Mouse (Mus musculus): ENCODE results near the gene Frmd4a. TPM values are rescaled to one million over a fixed set of nuclear protein-coding genes. Genes with fewer than 3 reads are reported as not detected.

Frmd4a gene
- polyA plus RNA-seq, 1 experiment from 2014 or later, result 16.8 TPM

DNA sequence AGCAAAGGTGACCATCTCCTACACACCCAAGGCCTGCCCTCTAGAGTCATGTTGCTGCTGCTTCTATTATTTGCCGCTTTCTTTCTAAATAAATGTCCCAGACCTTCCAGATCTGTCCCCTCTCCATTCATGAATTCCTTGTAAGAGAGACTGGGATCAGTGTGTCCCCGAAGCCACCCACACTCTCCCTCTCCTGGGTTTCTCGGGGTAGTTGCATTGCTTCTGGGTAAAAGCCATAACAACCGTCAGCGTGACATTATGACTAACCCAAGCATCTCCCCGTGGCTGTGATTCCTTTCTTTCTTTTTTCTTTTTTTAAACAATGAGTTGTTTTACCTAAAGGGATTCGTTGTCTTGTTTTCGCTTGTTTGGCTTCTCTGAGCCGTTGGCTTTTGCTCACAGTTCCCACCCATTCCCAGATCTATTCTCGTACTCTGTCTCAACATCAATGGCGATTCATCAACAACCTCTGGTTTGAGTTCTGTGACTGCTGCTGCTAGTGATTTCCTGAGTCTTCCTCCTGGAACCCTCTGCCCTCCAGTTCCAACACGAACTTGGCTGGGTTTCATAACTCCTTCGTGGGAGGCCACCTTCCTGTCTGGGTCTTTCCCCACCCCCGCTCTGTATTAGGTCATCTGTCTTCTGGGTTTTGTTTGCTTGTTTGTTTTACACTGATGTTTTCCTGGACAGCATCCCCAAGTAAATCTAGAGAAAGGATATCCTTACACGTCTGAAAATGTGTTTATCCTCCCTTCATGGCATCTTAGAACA lies 483.9 kb downstream of the Frmd4a start:
- peak; percentile 46 for DNase-seq (ENCODE audit: low spot score)
- Histone ChIP-seq H3K36me3 (ENCODE audit: insufficient read depth, low read length) (no peaks in the 10 kb centered on the region), H3K9me3 (replicated peaks; ENCODE audit: low read length) (no peaks in the 10 kb centered on the region), H3K4me2 (ENCODE audit: low read length) (no peak overlapping the region), H3K27me3 (ENCODE audit: insufficient read depth, low read length) (no peaks in the 10 kb centered on the region), H3K9ac (ENCODE audit: low read depth, low read length) (no peak overlapping the region), H3K4me1 (replicated peaks; ENCODE audit: insufficient read depth, low read length) (peaks cover 11% of the 10 kb centered on the region; the same call in 1 of the 2 replicates), H3K4me3 (replicated peaks; ENCODE audit: low read depth, low read length) (no peak overlapping the region), H3K27ac (0 out of 2 replicates have a peak overlapping the region, but pooled peaks have one; percentile 31)
- ATAC-seq (replicated peaks; ENCODE audit: low FRiP score, low read depth), result no peak
- TF ChIP-seq CTCF (IDR thresholded peaks at IDR 0.05; ENCODE audit: low read depth), result no peak
- 52% methylated on average over 15 of the region's 15 CpGs for WGBS

- peaks cover 21% of the 10 kb centered on the region; the same call in 1 of the 2 replicates for H3K4me1 ChIP-seq (replicated peaks; ENCODE audit: insufficient read depth, low read length)
- 71% methylated on average over 10 of the region's 10 CpGs for WGBS
- no peaks in the 10 kb centered on the region for H3K27me3 ChIP-seq (ENCODE audit: insufficient read depth, low read length)
- DNase-seq (ENCODE audit: low spot score), result no peak
- no peak overlapping the region for H3K4me3 ChIP-seq (replicated peaks; ENCODE audit: low read depth, low read length)
- H3K4me2 ChIP-seq (ENCODE audit: low read length), result no peak overlapping the region
- H3K27ac ChIP-seq, result no peak overlapping the region
- H3K9ac ChIP-seq (ENCODE audit: low read depth, low read length), result no peak overlapping the region
- no peaks in the 10 kb centered on the region for H3K36me3 ChIP-seq (ENCODE audit: insufficient read depth, low read length)
- no peaks in the 10 kb centered on the region for H3K9me3 ChIP-seq (replicated peaks; ENCODE audit: low read length)
- ATAC-seq (replicated peaks; ENCODE audit: low FRiP score, low read depth), result no peak
- no peak for TF ChIP-seq CTCF (IDR thresholded peaks at IDR 0.05; ENCODE audit: low read depth)
Observed at GRCm38 (mm10) chr2:4504413-4504812, 486.9 kb downstream of the Frmd4a start.

DNA sequence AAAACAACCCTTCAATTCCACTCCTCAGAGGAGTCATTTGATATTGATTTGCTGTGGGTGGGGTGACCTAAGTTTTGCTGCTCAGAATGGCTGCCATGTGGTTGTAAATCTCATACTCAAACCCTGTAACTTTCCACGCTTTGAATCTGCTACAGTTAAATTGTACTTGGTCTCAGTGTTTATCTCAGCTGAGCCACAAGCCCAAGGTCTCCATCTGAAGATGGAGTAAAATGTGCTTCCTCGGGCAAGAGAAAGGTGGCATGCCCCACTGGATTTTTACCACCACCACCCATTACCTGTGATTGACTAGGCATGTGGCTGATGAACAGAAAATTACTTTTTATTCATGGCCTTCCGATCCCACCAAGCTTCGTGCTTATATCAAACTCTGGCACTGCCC lies 488.2 kb downstream of the Frmd4a start:
- ATAC-seq (replicated peaks; ENCODE audit: low FRiP score, low read depth) (no peak), DNase-seq (ENCODE audit: low spot score) (no peak)
- no peaks in the 10 kb centered on the region for H3K36me3 ChIP-seq (ENCODE audit: insufficient read depth, low read length)
- no peak overlapping the region for H3K9ac ChIP-seq (ENCODE audit: low read depth, low read length)
- TF ChIP-seq CTCF (IDR thresholded peaks at IDR 0.05; ENCODE audit: low read depth), result no peak
- no peaks in the 10 kb centered on the region for H3K9me3 ChIP-seq (replicated peaks; ENCODE audit: low read length)
- H3K4me2 ChIP-seq (ENCODE audit: low read length), result no peak overlapping the region
- H3K4me1 ChIP-seq (replicated peaks; ENCODE audit: insufficient read depth, low read length), result peaks cover 28% of the 10 kb centered on the region; the same call in 1 of the 2 replicates
- no peak overlapping the region for H3K4me3 ChIP-seq (replicated peaks; ENCODE audit: low read depth, low read length)
- WGBS, result 74% methylated on average over 4 of the region's 4 CpGs
- no peaks in the 10 kb centered on the region for H3K27me3 ChIP-seq (ENCODE audit: insufficient read depth, low read length)
- no peak overlapping the region for H3K27ac ChIP-seq

DNA sequence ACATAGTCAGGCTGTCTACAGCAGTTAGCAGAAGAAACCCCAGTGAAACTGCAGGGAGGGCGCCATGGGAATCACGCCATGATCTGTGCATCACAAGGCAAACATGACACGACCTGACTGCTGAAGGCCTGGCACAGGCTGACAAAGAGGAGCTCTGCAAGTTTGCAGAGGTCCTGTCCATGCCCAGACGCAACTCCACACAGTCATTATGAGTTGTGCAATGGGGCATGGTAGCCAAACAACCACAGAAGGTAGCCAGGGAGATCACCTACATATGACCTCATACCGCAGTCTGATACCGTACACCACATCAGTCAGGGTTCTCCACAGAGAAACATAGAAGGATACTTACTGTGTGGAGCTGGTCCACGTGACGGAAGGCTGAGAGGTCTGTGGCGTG lies 489.1 kb downstream of the Frmd4a start:
- 82% methylated on average over 9 of the region's 9 CpGs for WGBS
- Histone ChIP-seq H3K4me2 (ENCODE audit: low read length) (no peak overlapping the region), H3K4me1 (replicated peaks; ENCODE audit: insufficient read depth, low read length) (peaks cover 22% of the 10 kb centered on the region; the same call in 1 of the 2 replicates), H3K9ac (ENCODE audit: low read depth, low read length) (no peak overlapping the region), H3K4me3 (replicated peaks; ENCODE audit: low read depth, low read length) (no peak overlapping the region), H3K27me3 (ENCODE audit: insufficient read depth, low read length) (no peaks in the 10 kb centered on the region), H3K36me3 (ENCODE audit: insufficient read depth, low read length) (no peaks in the 10 kb centered on the region), H3K27ac (no peak overlapping the region), H3K9me3 (replicated peaks; ENCODE audit: low read length) (no peaks in the 10 kb centered on the region)
- TF ChIP-seq CTCF (IDR thresholded peaks at IDR 0.05; ENCODE audit: low read depth), result no peak
- DNase-seq (ENCODE audit: low spot score), result no peak
- no peak for ATAC-seq (replicated peaks; ENCODE audit: low FRiP score, low read depth)

- no peaks in the 10 kb centered on the region for H3K36me3 ChIP-seq (ENCODE audit: insufficient read depth, low read length)
- DNase-seq (ENCODE audit: low spot score) (no peak), ATAC-seq (replicated peaks; ENCODE audit: low FRiP score, low read depth) (no peak)
- peaks cover 20% of the 10 kb centered on the region; the same call in 1 of the 2 replicates for H3K4me1 ChIP-seq (replicated peaks; ENCODE audit: insufficient read depth, low read length)
- no peaks in the 10 kb centered on the region for H3K27me3 ChIP-seq (ENCODE audit: insufficient read depth, low read length)
- WGBS, result 84% methylated on average over 13 of the region's 13 CpGs
- H3K9me3 ChIP-seq (replicated peaks; ENCODE audit: low read length), result no peaks in the 10 kb centered on the region
- no peak overlapping the region for H3K4me2 ChIP-seq (ENCODE audit: low read length)
- H3K9ac ChIP-seq (ENCODE audit: low read depth, low read length), result no peak overlapping the region
- H3K27ac ChIP-seq, result no peak overlapping the region
- TF ChIP-seq CTCF (IDR thresholded peaks at IDR 0.05; ENCODE audit: low read depth), result no peak
- no peak overlapping the region for H3K4me3 ChIP-seq (replicated peaks; ENCODE audit: low read depth, low read length)
Observed at GRCm38 (mm10) chr2:4507887-4508615, 490.5 kb downstream of the Frmd4a start.

- ATAC-seq (replicated peaks; ENCODE audit: low FRiP score, low read depth) (no peak), DNase-seq (ENCODE audit: low spot score) (no peak)
- Histone ChIP-seq H3K9ac (ENCODE audit: low read depth, low read length) (no peak overlapping the region), H3K27ac (peak overlapping the region; percentile 62), H3K27me3 (ENCODE audit: insufficient read depth, low read length) (no peaks in the 10 kb centered on the region), H3K4me3 (replicated peaks; ENCODE audit: low read depth, low read length) (no peak overlapping the region), H3K36me3 (ENCODE audit: insufficient read depth, low read length) (no peaks in the 10 kb centered on the region), H3K9me3 (replicated peaks; ENCODE audit: low read length) (no peaks in the 10 kb centered on the region), H3K4me2 (ENCODE audit: low read length) (no peak overlapping the region), H3K4me1 (replicated peaks; ENCODE audit: insufficient read depth, low read length) (peaks cover 20% of the 10 kb centered on the region; the same call in 1 of the 2 replicates)
- TF ChIP-seq CTCF (IDR thresholded peaks at IDR 0.05; ENCODE audit: low read depth), result no peak
- 56% methylated on average over 10 of the region's 10 CpGs for WGBS
Observed at GRCm38 (mm10) chr2:4508959-4509615, 491.6 kb downstream of the Frmd4a start.

Data from kidney, postnatal 0 days (tissue).